Mouse (Mus musculus) effector memory CD4-positive, alpha-beta T cell, adult 7 months (primary cell): Measurements from ENCODE around the gene Timm8b. TPM values are rescaled to one million over a fixed set of nuclear protein-coding genes. Genes with fewer than 3 reads are reported as not detected.

Experiments used
- polyA plus RNA-seq: library from polyadenylated mRNA; unstranded; fragments of 100-300 nt; shearing (Covaris generic); gene quantifications from one replicate; pipeline ENCODE4 v1.2.1, GENCODE M21; 2017

Timm8b gene
- 61.0 TPM for polyA plus RNA-seq

DNA sequence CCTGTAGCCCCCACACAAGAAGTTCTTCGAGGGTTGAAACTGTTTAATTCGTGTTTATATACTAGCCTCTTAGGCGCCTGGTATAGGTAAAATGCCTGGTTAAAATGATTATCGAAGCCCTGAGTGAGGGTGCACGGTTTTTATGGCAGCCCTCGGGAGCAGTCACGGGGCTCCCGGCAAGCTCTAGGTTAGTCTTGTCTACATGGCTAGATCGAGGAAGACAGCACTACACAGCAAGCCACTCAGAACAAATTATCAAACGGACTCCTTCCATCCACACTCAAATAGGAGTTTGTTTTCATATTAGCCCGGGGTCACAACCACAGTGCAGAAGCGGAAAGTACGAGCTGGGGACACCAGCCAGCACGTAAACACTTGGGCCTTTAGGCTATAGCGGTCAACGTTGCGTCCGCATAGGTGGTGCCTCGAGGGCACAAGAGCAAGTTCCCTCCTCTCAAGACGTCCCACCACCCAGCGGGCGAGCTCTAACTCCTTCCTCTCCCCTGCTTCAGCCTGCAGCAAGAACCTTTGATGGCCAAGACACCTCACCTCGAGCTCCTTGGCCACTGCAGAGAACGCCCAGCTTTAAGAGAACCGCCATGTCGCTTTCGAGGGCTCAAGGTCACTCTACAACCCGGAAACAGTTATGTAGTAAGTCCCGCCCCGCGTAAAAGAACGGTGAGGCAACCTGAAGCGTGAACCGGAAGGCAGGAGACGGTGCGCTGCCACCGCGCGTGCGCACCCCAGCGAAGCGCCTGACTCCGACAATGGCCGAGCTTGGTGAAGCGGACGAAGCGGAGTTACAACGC lies at the start of gene Timm8b, which contains the start of gene Sdhd:
Timm8b (plus strand) TSS at position 722 of the 809 bp plus-strand sequence.
Sdhd (minus strand) TSS at position 624 of the 809 bp plus-strand sequence.

DNA sequence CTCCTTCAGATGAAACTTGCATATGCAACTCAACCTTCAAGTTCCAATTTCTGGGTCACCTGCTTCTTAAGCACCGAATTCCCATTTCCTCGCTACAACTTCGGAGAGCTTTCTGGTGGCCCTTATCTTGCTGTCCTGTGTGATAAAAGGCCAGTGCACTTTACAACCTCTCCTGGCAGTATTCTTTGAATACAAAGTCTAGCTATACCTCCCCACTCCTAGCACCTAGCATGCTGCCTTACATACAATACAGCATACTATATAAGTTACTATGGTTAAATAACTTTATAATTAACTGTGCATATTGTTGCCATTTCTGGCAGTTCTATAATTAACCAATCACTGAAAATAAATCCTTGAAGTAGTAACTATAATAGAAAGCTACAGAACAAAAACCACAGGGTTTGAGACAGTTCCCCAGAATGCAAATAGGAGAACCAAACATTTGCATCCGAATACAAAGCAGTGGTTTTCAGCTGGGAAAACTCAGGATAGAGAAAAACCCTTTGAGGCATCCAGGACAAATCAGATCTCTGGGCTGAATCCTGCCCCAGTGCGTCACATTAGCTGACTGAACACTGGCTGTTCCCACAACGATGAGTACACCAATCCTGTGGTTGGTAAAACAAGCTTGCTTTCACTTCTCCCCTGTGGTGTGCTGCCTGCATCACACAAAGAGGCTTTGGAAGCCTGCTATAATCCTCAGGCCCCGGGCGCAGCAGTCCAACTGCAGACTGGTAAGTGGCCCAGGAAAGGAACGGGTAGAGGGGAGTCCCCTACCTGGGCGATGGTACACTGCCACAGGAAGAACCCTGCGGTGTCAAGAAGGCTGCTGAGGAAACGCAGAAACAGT lies 49.2 kb upstream of the Timm8b start, which contains the start of gene Il18:
Il18 (plus strand) TSS at position 587 of the 853 bp plus-strand sequence.

DNA sequence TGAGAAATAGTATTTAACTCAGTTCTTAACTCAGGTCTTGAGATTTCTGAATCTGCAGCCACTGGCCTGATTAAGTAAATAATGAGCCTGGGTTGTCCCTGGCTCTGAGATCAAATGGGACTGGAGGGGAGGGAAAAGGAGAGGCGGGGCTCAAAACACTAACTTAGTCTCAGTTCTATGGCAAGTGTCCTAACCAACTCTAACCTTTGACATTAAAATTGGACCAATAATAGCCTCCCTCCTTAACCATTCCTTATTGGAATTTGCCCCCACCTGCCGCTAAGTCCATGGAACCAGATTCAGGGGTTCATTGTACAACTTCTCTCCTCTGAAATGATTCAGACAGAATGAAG lies 48.6 kb upstream of the Timm8b start, which contains the start of gene Bco2:
Bco2 (minus strand) TSS at position 88 of the 353 bp plus-strand sequence.

DNA sequence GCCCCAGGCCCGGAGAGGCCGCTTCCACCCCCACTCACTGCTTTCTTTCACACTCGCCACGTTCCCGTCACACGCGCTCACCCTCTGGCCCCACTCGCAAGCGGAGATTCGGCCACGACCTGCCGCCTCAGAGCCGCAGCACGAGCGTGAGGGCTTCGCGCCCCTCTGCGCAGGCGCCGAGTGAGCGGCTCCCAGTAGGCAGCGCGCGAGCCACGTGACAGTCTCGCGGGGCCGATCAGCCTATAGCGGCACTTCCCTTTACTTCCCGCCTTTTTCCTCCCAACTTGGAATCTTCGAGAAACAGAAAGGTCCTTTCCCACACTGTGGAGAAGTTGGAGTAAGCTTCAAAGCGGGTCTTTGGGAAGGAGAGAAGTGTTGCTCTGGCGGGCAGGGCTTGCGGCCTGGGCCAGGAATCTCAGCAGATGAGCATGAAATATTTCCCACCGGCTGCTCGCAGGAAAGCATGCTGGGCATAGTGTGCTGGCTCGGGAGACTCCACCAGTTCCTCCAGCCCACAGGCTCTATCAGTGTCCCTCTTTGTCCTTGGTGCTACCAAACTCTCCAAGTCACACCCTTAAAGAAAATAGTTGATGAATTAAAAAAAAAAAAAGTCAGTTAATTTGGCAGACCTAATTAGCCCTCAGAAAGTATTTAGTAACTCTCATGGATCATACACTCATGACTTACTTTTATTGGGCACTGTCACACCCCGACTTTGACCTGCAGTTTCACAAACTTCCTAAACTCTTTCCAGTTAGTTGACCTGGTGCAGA lies 42.4 kb upstream of the Timm8b start, which contains the start of gene Tex12:
Tex12 (minus strand) TSS at position 181 of the 773 bp plus-strand sequence.

DNA sequence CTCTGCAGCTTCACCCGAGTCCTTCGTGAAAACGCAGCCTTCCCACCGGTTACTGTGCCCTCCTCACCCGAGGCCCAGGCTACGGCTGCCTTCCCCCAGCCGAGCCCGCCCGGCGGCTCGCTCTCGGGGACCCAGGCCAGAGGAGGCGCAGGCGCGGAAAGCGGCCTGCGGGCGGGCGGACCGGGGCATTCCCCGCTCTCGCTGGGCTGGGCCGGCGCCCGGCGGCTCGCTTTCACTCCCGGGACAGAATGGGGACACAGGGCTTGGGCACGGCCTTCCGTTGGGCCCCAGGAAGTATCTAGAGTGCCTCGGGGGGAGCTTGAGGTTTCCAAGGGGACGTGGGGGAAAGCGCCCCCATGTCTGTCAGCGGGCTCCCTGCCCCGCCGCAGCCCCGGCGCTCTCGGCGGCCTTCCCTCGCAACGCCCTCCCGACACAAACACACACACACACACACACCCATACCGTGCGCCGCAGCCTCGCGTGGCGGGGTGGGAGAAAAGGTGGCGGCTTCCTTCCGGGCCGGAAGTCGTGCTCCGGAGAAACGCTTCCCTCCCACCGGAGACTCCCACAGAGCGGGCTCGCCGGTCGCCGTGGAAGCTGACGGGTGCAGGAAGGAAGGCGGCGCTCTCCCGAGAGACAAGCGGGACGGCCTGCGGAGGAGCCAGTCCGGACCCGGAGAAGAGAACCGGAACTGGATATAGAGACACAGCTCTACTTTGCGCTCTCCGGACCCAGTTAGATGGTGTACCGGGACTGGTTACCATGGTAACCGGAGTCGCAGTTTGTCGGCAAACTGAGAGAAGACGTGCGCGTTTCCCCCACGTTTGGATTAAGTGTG lies 13.3 kb downstream of the Timm8b start, which contains the start of the genes Pih1d2 and Nkapd1:
Pih1d2 (plus strand) TSS at position 556 of the 838 bp plus-strand sequence.
Nkapd1 (minus strand) TSS at position 699 of the 838 bp plus-strand sequence.

Other genes starting within 250 kb of the Timm8b start
- gene Plet1, start 109.4 kb upstream of the Timm8b start, polyA plus RNA-seq, result not detected
- 42.5 TPM for gene Pts, start 75.2 kb upstream of the Timm8b start, polyA plus RNA-seq
- 3.3 TPM for gene Il18, start 49.1 kb upstream of the Timm8b start, polyA plus RNA-seq
- 0.18 TPM for gene Bco2, start 48.7 kb upstream of the Timm8b start, polyA plus RNA-seq
- not detected for gene Tex12, start 42.6 kb upstream of the Timm8b start, polyA plus RNA-seq
- 101 TPM for gene Sdhd, start 98 bp upstream of the Timm8b start, polyA plus RNA-seq
- 2.7 TPM for gene Pih1d2, start 13.4 kb downstream of the Timm8b start, polyA plus RNA-seq
- 27.3 TPM for gene Nkapd1, start 13.6 kb downstream of the Timm8b start, polyA plus RNA-seq
- gene Dlat, start 55.9 kb downstream of the Timm8b start, polyA plus RNA-seq, result 33.5 TPM
- not detected for gene Dixdc1, start 135.6 kb downstream of the Timm8b start, polyA plus RNA-seq
- not detected for gene 2310030G06Rik, start 142.6 kb downstream of the Timm8b start, polyA plus RNA-seq
- gene Cryab, start 147.4 kb downstream of the Timm8b start, polyA plus RNA-seq, result not detected
- not detected for gene Hspb2, start 148.4 kb downstream of the Timm8b start, polyA plus RNA-seq
- 6.9 TPM for gene Fdxacb1, start 164.3 kb downstream of the Timm8b start, polyA plus RNA-seq
- gene Alg9, start 171.1 kb downstream of the Timm8b start, polyA plus RNA-seq, result 22.8 TPM
- 8.7 TPM for gene 1110032A03Rik, start 171.6 kb downstream of the Timm8b start, polyA plus RNA-seq
- 43.9 TPM for gene Ppp2r1b, start 241.4 kb downstream of the Timm8b start, polyA plus RNA-seq